Comparison of ENCODE assay signal across 13 mouse cellular contexts in the genomic region with DNA sequence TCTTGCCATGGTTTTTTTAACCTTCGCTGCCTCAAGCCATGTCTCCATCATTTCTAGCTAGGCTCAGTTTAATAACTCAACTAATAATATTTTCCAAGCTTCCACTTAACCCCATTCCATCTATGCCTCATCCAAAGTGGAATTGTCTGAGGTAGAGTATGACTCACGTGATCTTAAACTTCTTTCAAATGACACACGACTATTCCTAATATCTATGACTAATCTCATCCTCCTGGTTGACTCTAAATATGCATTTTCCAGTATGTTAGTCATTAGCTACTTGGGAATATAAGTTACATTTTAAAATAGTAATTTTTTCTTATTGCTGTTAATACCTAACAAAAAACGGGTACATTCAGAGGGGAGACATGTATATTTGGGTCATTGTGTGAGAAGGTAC.
"Had no signal": no experiment of that assay in that cellular context is flagged by ENCODE, and none has a peak within 500 bp of the region (broad histone marks: within the 10 kb centered on the region; RNA-seq: fewer than 3 reads in every experiment).

No protein-coding gene starts in this region.

- H3K4me2 ChIP-seq: lung, embryonic 14.5 days; midbrain, embryonic 12.5 days; midbrain, embryonic 15.5 days; neural tube, embryonic 12.5 days; stomach, embryonic 15.5 days had no signal

- H3K36me3 ChIP-seq: midbrain, embryonic 10.5 days; midbrain, embryonic 12.5 days; midbrain, embryonic 15.5 days; neural tube, embryonic 12.5 days; stomach, embryonic 15.5 days had no signal

- H3K9me3 ChIP-seq: midbrain, embryonic 10.5 days; midbrain, embryonic 12.5 days; midbrain, embryonic 15.5 days; neural tube, embryonic 12.5 days; stomach, embryonic 15.5 days had no signal

- H3K27me3 ChIP-seq: midbrain, embryonic 12.5 days; midbrain, embryonic 15.5 days; neural tube, embryonic 12.5 days; stomach, embryonic 15.5 days had no signal

- DNase-seq: lung, adult 18-20 months; lung, postnatal 10 days; lung, postnatal 4 days; thymus, adult 2 months; thymus, postnatal 25 days; thymus, postnatal 4 days had no signal

- H3K4me1 ChIP-seq: midbrain, embryonic 10.5 days; midbrain, embryonic 12.5 days; midbrain, embryonic 15.5 days; neural tube, embryonic 12.5 days; stomach, embryonic 15.5 days had no signal

- H3K4me3 ChIP-seq: midbrain, embryonic 10.5 days; midbrain, embryonic 12.5 days; midbrain, embryonic 15.5 days; neural tube, embryonic 12.5 days; stomach, embryonic 15.5 days had no signal

- H3K27ac ChIP-seq: midbrain, embryonic 10.5 days; midbrain, embryonic 12.5 days; midbrain, embryonic 15.5 days; neural tube, embryonic 12.5 days; stomach, embryonic 15.5 days; stomach, postnatal 0 days had no signal

- H3K9ac ChIP-seq: lung, embryonic 14.5 days; midbrain, embryonic 12.5 days; midbrain, embryonic 15.5 days; neural tube, embryonic 12.5 days; stomach, embryonic 15.5 days had no signal

- ATAC-seq: midbrain, embryonic 15.5 days had no signal
